Comparison of ENCODE assay signal across 12 mouse cellular contexts in the genomic region with DNA sequence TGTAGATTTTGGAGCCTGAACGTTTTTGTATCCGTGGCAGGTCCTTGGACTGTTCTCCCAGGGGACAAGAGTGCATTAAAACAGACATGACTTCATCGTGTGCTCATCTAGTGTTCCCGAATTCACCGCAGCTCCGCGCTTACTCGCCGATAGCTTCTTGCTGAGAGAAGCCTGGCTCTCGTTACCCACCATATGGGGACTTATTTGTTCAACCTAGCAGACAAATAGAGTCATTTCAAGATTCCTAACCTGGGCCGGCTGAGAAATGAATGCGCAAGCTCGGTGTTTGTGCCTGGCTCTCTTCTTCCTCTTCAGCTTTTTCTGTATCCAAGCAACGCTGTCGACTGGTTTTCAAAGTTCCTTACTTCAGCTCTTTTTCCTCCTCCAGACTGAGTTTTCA. TPM values are rescaled to one million over a fixed set of nuclear protein-coding genes. Genes with fewer than 3 reads are reported as not detected.
DNase-seq lines count a peak whose midpoint lies in the region; ATAC-seq lines count a peak whose summit lies in the region.
"Had no signal": no experiment of that assay in that cellular context is flagged by ENCODE, and none has a peak within 500 bp of the region (broad histone marks: within the 10 kb centered on the region; RNA-seq: fewer than 3 reads in every experiment).

No protein-coding gene starts in this region.

- H3K4me3 ChIP-seq in hindbrain, embryonic 15.5 days, result no peak overlapping the region
- no peak overlapping the region for H3K4me3 ChIP-seq in hindbrain, embryonic 11.5 days (ENCODE audit: low read depth, low read length)
- H3K4me3 ChIP-seq in embryonic facial prominence, embryonic 11.5 days (ENCODE audit: low read depth, low read length), result no peak overlapping the region
- H3K4me3 ChIP-seq: gastrocnemius, adult 2 months; midbrain, embryonic 12.5 days; stomach, embryonic 15.5 days had no signal

- H3K27me3 ChIP-seq in hindbrain, embryonic 15.5 days, result no peaks in the 10 kb centered on the region
- no peaks in the 10 kb centered on the region for H3K27me3 ChIP-seq in hindbrain, embryonic 11.5 days (ENCODE audit: control insufficient read depth, insufficient read depth, low read length)
- H3K27me3 ChIP-seq in embryonic facial prominence, embryonic 11.5 days (ENCODE audit: control insufficient read depth, insufficient read depth, low read length), result no peaks in the 10 kb centered on the region
- H3K27me3 ChIP-seq: stomach, embryonic 15.5 days had no signal

- no peaks in the 10 kb centered on the region for H3K9me3 ChIP-seq in hindbrain, embryonic 15.5 days
- no peaks in the 10 kb centered on the region for H3K9me3 ChIP-seq in hindbrain, embryonic 11.5 days (ENCODE audit: control insufficient read depth, low read length)
- H3K9me3 ChIP-seq in embryonic facial prominence, embryonic 11.5 days (replicated peaks; ENCODE audit: control insufficient read depth, low read length), result no peaks in the 10 kb centered on the region
- H3K9me3 ChIP-seq: midbrain, embryonic 12.5 days; stomach, embryonic 15.5 days had no signal

- peak; percentile 34 for DNase-seq in embryo, embryonic 11 days
- DNase-seq in embryo, embryonic 10 days (ENCODE audit: low spot score), result no peak
- DNase-seq in hindbrain, embryonic 11.5 days (ENCODE audit: low spot score), result no peak
- peak; percentile 81 for DNase-seq in brain, adult 2 months (ENCODE audit: low read depth, low spot score)
- DNase-seq in embryonic facial prominence, embryonic 11.5 days (ENCODE audit: low spot score), result peak; percentile 51
- no peak for DNase-seq in liver
- no peak for DNase-seq in thymus, postnatal 14 days
- DNase-seq: gastrocnemius, adult 2 months; liver, postnatal 0 days had no signal

- WGBS in hindbrain, embryonic 15.5 days, result 24% methylated on average over 15 of the region's 15 CpGs
- WGBS in hindbrain, embryonic 11.5 days, result 64% methylated on average over 15 of the region's 15 CpGs
- WGBS in embryonic facial prominence, embryonic 11.5 days, result 46% methylated on average over 15 of the region's 15 CpGs

- peak overlapping the region; percentile 69 for H3K27ac ChIP-seq in hindbrain, embryonic 15.5 days (replicated peaks)
- H3K27ac ChIP-seq in hindbrain, embryonic 11.5 days (ENCODE audit: low read depth, low read length), result no peak overlapping the region
- no peak overlapping the region for H3K27ac ChIP-seq in embryonic facial prominence, embryonic 11.5 days (replicated peaks; ENCODE audit: low read depth, low read length)
- H3K27ac ChIP-seq: gastrocnemius, adult 2 months; midbrain, embryonic 12.5 days; stomach, embryonic 15.5 days had no signal

- H3K4me2 ChIP-seq in hindbrain, embryonic 15.5 days, result peak overlapping the region; percentile 27
- H3K4me2 ChIP-seq in hindbrain, embryonic 11.5 days (replicated peaks; ENCODE audit: low read depth, low read length), result no peak overlapping the region
- no peak overlapping the region for H3K4me2 ChIP-seq in embryonic facial prominence, embryonic 11.5 days (ENCODE audit: low read depth, low read length)
- H3K4me2 ChIP-seq: midbrain, embryonic 12.5 days; stomach, embryonic 15.5 days had no signal

- H3K36me3 ChIP-seq in hindbrain, embryonic 15.5 days, result no peaks in the 10 kb centered on the region
- no peaks in the 10 kb centered on the region for H3K36me3 ChIP-seq in hindbrain, embryonic 11.5 days (ENCODE audit: control insufficient read depth, insufficient read depth, low read length)
- no peaks in the 10 kb centered on the region for H3K36me3 ChIP-seq in embryonic facial prominence, embryonic 11.5 days (replicated peaks; ENCODE audit: control insufficient read depth, insufficient read depth, low read depth, low read length)
- H3K36me3 ChIP-seq: midbrain, embryonic 12.5 days; stomach, embryonic 15.5 days had no signal

- peaks cover 16% of the 10 kb centered on the region for H3K4me1 ChIP-seq in hindbrain, embryonic 15.5 days (replicated peaks)
- no peaks in the 10 kb centered on the region for H3K4me1 ChIP-seq in hindbrain, embryonic 11.5 days (replicated peaks; ENCODE audit: control insufficient read depth, insufficient read depth, low read length)
- H3K4me1 ChIP-seq in embryonic facial prominence, embryonic 11.5 days (ENCODE audit: control insufficient read depth, insufficient read depth, low read length), result no peaks in the 10 kb centered on the region
- H3K4me1 ChIP-seq: midbrain, embryonic 12.5 days had no signal

- ATAC-seq in hindbrain, embryonic 15.5 days (ENCODE audit: low FRiP score, low read depth), result 0 out of 2 replicates have a peak, but pooled peaks have one; percentile 36
- no peak for ATAC-seq in hindbrain, embryonic 11.5 days (ENCODE audit: low FRiP score)
- ATAC-seq in embryonic facial prominence, embryonic 11.5 days (replicated peaks; ENCODE audit: insufficient number of reproducible peaks, low FRiP score, low TSS enrichment, low read depth), result no peak
- ATAC-seq: liver, postnatal 0 days had no signal

- no peak overlapping the region for H3K9ac ChIP-seq in hindbrain, embryonic 15.5 days
- no peak overlapping the region for H3K9ac ChIP-seq in hindbrain, embryonic 11.5 days (ENCODE audit: low read depth, low read length)
- no peak overlapping the region for H3K9ac ChIP-seq in embryonic facial prominence, embryonic 11.5 days (replicated peaks; ENCODE audit: low read length)
- H3K9ac ChIP-seq: liver, postnatal 0 days; midbrain, embryonic 12.5 days; stomach, embryonic 15.5 days had no signal

RNA-seq across cellular contexts. Expression of a gene that starts 43.5 kb away (rescaled TPM):
- 17.9 and 23.5 TPM in 2 replicates for polyA plus RNA-seq in hindbrain, embryonic 15.5 days (2015; fragmentation: Nextera tagmentation; extraction: Ambion mirVana)
- 61.0 and 71.4 TPM in 2 replicates for polyA plus RNA-seq in hindbrain, embryonic 11.5 days (2014; fragmentation: Nextera tagmentation; extraction: Ambion mirVana)
- 21.6 and 26.2 TPM in 2 replicates for polyA plus RNA-seq in embryonic facial prominence, embryonic 11.5 days (2014; fragmentation: Nextera tagmentation; extraction: Ambion mirVana)

Comparison
In these comparisons a context has a peak if more than half of its experiments do, and no peak if none do; other contexts are left out.
1. DNase-seq: peak in embryo, embryonic 11 days (single experiment), brain, adult 2 months (single experiment) and embryonic facial prominence, embryonic 11.5 days (single experiment); none in embryo, embryonic 10 days (single experiment), hindbrain, embryonic 11.5 days (single experiment), liver (single experiment) and thymus, postnatal 14 days (single experiment).